Mouse (Mus musculus) mesoderm, embryonic 11.5 days (tissue): ENCODE data around the gene Tmprss9.

ENCODE experiments used
- DNase-seq: peaks from one replicate; pipeline ENCODE4 v3.0.0-alpha.2; 2012; ENCODE audit warnings: low read depth, low spot score

Gene Tmprss9

DNA sequence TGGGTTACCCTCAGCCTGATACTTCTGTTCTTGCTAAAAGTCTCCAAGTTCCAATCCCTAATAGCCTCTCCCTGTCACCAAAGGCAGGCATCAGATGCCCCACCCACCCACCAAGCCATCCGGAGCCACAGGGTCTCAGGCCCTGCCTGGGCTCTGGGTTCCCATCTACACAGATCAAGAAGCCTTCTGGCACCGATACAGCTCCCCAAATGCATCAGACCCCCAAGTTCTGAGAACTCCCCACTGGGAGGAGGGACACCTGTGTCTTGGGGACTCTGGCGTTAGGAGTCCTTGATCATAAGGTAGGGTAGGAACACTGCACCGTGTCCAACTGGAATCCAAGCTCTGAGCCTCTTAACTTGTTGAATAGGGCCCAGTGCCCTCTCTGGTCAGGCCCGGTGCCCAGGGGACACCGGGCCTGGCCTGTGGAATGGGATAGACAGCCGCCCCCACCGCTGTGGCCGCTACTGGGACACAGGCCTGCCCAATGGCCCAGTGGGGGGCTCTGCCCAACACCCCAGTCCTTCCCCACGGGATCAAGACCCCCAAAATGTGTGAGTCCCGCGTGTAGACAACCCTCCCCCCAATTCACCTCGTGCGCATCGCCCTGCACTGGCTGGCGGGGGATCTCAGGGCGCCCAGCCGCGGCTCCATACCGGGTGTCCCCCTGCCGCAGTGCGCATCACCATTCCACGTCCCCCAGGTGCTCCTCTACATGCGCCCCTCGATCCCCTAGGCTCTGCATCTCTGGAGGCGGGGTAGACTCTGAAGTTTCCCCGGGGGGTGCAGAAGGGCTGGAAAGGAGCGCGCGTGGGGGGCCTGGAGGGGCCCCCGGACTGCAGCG, 28.3 kb upstream of the Tmprss9 start:
- DNase-seq = no peak

DNA sequence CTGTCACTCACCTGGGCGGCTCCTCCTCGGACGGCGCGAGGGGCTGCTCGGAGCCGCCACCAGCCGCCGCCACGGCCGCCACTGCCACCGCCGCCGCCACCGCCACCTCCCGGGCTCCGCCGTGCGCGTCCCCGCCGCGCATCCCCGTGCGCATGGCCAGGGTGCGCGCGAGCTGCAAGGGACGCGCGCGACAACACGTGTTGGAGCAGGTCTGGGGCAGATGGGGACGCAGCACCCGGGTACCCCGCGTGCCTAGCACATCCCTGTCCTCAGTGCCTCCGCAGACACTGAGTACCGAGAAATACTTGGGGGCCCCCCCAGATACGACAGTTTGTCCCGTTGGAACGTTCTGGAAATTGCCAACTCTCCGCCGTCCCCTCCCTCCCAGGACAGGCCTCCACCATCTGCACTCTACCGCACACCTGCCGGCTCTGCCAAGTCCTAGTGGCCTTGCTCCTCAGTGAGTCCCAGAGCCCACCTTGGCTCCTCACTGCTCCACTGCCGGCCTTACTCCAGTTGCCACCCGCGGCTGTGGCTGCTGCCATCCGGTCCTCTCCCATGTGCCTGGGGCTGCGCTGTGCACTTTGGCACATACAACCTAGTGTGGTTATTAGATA, 27.6 kb upstream of the Tmprss9 start, which contains the start of gene Lingo3:
Lingo3 (minus strand) TSS at position 109 of the 617 bp plus-strand sequence.
- peak; percentile 37 for DNase-seq

GRCm38 (mm10) chr10:80845055-80845693, 26.5 kb upstream of the Tmprss9 start:
- no peak for DNase-seq

DNA sequence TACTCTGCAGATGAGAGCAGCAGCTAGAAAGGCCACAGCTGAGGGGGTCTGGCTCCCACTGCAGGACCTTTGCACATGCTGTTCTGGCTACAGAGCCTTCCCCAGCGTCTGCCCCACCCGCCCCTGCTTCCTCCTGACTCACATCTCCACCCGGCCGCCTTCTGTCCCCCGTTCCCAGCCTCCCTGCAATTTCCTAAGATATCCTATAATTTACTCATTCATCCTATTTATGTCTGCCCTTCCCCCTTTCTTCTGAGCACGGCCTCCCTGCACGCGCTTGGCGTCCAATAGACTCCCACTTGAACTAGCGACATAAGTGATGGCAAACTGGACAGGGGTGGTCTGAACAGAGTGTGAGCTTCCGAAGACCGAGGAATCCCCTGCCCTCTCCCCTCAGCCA, 25.9 kb upstream of the Tmprss9 start:
- no peak for DNase-seq

GRCm38 (mm10) chr10:80848571-80848970, 23.1 kb upstream of the Tmprss9 start:
- DNase-seq = peak; percentile 30

DNA sequence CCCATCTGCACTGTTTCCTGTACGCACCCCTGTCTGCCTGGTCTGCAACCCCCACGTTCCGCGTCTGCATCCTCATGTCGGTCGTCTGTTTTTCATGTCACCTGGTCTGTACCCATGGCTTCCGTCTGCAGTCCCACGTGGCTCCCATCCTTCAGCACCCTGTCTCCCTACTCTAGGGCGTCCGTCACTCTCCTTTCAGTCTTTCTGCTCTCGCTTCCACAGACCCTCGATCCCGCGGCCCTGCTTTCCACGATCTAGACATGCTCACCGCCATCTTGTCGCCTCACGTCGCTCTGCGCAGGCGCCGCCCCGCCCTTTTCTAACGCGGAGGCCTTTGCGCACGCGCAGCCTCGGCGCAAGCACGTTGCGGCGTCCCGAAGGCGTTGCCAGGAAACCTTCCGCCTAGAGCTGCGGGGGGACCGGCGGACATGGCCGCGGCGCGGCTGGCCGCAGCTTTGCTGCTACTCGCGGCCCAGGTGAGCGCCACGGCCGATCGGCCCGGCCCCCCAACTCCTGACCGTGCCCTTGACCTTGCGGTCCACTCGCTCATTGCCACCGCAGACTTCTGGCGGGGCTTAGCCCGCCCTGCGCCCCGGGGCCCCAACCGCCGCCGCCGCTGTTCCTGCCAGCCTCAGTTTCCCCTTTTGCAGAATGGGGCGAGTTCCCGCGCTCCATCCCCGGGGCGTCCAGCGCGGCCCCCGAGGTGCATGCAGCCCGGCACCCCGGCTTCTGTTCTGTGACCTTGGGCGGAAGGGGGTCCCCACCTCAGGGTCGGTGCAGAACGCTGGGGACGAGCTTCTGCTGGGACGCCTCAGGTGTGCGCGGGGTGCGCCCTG, 16.5 kb upstream of the Tmprss9 start, which contains the start of the genes Lsm7 and Sppl2b:
Lsm7 (minus strand) TSS at position 297 of the 836 bp plus-strand sequence.
Sppl2b (plus strand) TSS at position 363 of the 836 bp plus-strand sequence.
- DNase-seq = peak; percentile 98

DNA sequence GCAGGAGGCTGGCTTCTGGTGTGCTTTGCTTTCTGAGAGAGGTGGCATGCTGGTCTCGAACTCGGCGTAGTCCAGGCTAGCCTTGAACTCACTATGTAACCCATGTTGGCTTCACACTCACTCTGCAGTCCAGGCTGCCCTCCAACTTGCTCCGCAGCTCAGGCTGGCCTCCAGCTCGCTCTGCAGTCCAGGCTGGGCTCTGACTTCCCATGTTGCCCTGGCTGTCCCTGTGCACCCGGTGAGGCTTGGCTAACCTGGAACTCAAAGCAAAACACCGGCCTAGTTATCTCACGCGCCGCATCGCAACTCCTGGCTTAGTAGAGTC, 15.9 kb upstream of the Tmprss9 start:
- no peak for DNase-seq

DNA sequence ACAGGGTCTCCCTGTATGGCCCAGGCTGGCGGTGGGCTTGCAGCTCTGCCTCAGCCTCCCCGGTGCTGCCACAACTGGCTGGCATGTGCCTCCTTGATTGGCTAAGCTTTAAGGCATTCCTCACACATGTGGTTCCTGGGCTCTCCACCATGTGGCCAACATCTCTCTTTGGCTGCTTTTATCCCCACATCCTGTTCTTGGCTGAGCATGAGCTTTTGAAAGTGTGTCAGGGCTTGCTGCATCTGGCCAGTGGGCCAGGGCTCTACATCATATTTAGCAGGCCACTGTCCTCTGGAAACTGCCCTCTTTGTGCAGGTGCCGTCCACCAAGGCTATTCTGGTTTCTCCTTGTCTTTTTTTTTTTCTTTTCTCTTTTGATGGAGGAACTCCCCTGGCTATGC, 15.4 kb upstream of the Tmprss9 start:
- peak; percentile 43 for DNase-seq

DNA sequence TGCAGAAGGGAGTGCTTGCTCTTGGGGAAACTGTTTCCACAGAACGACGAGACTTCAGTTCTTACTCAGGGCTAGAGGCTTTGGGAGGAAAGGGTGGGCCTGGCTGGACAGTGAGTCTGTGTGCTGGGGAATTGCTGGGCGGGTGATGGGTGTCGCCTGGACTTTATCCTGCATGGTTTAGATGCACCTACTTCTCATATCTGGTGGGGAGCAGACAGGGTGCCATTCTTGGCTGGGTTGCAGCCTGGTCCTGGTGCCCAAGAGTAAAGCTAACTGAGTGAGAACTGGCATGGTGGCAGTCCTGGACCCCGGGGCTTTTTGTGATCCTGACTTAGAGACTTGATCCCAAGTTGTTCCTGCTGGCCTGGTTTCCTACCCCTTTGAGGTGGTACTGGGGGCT, 14.7 kb upstream of the Tmprss9 start:
- DNase-seq = no peak

DNA sequence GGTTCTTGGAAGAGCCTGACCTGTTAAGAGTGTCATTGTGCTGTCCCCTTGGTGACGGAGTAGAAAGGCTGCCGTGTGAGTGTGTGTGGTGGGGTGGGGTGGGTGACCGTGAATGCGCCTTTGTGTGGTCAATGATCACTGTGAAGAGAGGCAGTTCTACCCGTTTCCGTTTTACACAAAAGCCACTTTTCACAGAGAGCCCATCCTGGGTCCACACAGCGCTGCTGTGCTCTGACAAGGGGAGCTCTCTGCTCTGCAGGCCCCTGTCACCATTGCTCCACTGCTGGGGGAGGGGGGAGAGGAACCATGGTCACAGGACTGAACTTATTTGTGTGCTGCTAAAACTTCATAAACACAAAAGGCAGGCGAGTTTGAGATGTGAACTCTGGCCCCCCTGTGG, 14.3 kb upstream of the Tmprss9 start:
- DNase-seq = no peak

DNA sequence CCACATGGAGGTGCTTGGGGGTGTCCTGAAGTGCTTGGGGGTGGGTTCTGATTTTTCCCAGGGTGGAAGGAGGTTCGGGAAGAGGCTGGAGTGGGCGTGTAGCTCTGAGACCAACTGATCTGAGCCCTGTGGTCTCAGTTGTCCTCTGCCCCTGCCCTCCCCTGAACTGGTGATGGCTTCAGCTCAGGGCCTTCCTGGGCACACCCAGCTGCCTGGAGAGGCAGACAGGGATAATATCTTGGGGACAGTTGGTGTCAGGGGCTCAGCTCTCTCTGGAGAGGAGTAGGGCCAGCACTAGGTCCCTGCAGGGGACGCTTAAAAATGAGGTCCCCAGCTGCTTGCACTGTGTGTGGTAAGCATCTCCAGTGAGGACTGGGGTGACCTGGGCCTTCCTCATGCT, 13.8 kb upstream of the Tmprss9 start:
- no peak for DNase-seq

DNA sequence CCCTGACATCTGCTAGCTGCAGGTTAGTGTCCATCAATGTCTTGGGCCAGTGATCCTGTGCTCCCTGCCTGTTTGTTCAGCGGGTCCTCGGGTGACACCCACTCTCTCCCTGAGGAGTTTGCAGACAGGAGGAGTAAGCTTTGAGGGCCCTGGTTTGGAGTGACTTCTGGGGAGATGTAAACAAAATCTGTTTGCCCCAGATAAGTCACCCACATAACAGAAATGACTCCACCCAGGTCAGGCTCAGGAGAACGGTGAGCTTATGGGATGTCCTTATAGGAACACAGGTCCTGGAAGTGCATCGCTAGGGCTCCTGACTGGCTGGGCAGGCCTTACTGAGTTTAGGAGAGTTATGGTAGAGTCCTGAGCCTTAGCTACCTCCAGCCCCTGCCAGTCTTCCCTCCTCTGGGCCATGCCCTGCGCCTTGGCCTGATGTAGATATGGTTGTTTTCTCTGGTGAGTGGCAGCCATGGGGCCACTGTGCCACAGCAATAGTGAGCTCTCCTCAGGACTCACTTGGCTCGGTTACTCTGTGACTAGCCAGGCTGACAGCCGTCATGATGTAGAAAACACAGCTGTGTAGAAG, 13.2 kb upstream of the Tmprss9 start:
- no peak for DNase-seq

DNA sequence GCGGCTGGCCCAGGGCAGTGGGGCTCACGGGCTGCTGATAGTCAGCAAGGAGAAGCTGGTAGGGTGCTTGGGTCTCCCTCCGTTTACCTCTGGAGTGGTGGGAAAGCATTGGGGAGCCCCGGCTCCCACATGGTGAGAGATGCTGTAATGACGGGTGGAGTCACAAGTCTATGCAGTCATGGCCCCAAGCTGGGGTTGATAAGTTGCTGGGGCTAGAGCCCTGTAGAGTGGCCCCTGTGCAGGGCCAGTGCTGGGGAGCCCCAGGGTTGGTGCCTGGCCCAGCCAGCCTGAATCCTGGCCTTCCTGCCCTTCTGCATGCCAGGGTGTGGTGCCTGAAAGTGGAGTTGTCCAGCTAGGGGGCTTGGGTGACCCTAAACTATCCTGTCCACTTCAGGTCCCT, 9.3 kb upstream of the Tmprss9 start:
- no peak for DNase-seq

- no peak for DNase-seq
Observed at GRCm38 (mm10) chr10:80864446-80864845, 7.2 kb upstream of the Tmprss9 start.

GRCm38 (mm10) chr10:80870993-80871392, 655 bp upstream of the Tmprss9 start:
- no peak for DNase-seq

DNA sequence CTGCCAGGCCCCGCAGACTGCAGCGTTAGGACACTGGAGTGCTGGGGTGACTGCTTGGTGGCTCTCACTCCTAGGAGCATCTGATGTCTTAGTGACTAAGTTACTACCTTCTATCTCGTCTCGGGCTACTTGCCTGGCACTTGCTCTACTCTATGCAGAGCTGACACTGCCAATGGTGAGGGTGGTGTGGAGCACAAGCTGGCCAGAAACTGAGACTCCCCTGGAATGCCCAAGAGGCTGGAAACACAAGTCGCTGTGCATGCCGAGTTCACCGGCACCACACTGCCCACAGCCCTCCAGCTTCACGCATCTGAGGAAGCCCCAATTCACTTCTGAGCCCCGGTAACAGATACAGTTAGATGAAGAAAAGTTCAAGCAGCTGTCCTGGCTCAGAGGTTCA, 2.4 kb downstream of the Tmprss9 start:
- no peak for DNase-seq

DNA sequence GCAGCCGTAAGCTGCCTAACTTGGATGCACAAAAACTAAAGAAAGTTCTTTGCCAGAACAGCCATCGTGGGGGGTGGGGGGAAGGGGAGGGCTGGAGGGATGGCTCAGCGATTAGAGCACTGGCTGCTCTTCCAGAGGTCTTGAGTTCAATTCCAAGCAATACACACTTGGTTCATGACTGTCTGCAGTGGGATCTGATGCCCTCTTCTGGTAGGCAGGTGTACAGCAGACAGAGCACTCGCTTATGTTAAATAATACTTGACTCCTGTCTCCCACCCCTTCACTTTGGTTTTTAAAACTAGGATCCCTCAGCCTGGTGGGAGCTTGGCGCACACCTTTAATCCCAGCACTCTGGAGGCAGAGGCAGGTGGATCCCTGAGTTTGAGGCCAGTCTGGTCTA, 4.4 kb downstream of the Tmprss9 start:
- DNase-seq = peak; percentile 67

DNA sequence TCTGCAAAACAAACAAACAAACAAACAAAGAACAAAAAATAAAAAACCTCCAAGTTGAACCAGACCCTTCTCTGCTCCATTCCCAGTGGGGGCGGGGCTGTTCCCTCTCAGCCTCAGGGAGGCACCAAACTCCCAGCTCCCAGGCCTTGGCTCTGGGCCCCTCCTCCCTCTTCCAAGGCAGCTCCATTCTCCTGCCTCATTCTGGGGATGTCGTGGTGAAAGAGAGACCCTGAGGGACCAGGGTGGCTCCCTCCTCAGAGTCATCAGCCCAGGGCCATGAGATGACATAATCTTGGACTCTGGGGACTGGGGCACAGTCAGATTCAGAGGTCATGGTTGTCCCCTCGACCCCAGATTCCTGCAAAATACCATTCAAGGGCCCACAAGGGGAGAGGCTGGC, 4.9 kb downstream of the Tmprss9 start:
- no peak for DNase-seq

DNA sequence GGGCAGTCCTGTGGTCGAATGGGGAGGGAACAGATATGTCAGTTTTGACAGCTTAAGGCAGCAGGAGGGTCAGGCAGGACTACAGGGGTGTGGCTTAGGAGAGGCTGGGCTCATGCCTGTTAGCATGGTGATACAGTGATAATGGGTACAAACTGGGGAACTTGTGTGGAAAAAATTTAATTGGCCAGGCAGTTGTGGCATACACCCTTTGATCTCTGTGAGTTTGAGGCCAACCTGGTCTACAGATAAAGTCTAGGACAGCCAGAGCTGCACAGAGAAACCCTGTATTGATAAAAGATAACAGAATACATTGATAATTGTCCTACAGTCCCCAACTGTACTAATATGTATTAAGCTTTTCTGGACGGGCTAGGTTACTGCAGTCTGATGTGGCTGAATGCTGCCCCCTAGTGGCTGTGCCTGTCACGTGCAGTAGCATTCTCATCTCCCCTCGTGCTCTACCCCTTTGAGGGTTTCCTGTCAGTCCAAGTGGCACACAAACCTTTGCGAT, 8.5 kb downstream of the Tmprss9 start:
- peak; percentile 77 for DNase-seq

GRCm38 (mm10) chr10:80880901-80881300, 9.3 kb downstream of the Tmprss9 start:
- no peak for DNase-seq

GRCm38 (mm10) chr10:80881301-80881700, 9.7 kb downstream of the Tmprss9 start:
- peak; percentile 68 for DNase-seq
